Mouse (Mus musculus) layer of hippocampus, adult 18-20 months (tissue): ENCODE results near the gene Gdf5. TPM values are rescaled to one million over a fixed set of nuclear protein-coding genes. Genes with fewer than 3 reads are reported as not detected.
A peak's percentile ranks its signal among the peaks of the same experiment; 100 is the strongest.

Source experiments
- DNase-seq, 2 experiments: peaks; one replicate each; pipeline ENCODE4 v3.0.0; 2022; ENCODE audit warnings: low spot score in 2 of 2
- long read RNA-seq: library from polyadenylated mRNA; stranded (forward); transcript quantifications from one replicate; pipeline ENCODE4 v2.0.0, GENCODE M21; 2021
- total RNA-seq, 2 experiments: library from RNA; stranded (reverse); gene quantifications; 2 replicates each; pipeline ENCODE4 v1.2.3; 2021

The Gdf5 gene
- under 1 TPM; 0.12 to 0.13 TPM for total RNA-seq
- long read RNA-seq, result 0 reads

- no peak for DNase-seq
These were observed at the start of gene Gdf5 for GRCm38 (mm10) chr2:155945124-155945523. Gene Gdf5, minus strand, starts transcription at chr2:155945367.

- DNase-seq, result peak in 1 of 2 experiments; percentile 65
These were observed 46.7 kb upstream of the Gdf5 start for GRCm38 (mm10) chr2:155991863-155992321.

GRCm38 (mm10) chr2:155991151-155991550 is 46.0 kb upstream of the Gdf5 start:
- no peak for DNase-seq

- DNase-seq, result peak in 1 of 2 experiments; percentile 43
These were observed 43.9 kb upstream of the Gdf5 start for GRCm38 (mm10) chr2:155989085-155989484.

- no peak for DNase-seq
These were observed 42.0 kb upstream of the Gdf5 start for GRCm38 (mm10) chr2:155987131-155987530.

- no peak for DNase-seq
These were observed 40.6 kb upstream of the Gdf5 start for GRCm38 (mm10) chr2:155985776-155986175.

GRCm38 (mm10) chr2:155979328-155979991 is 34.3 kb upstream of the Gdf5 start:
- DNase-seq, result no peak

GRCm38 (mm10) chr2:155974087-155974731 is 29.0 kb upstream of the Gdf5 start:
- DNase-seq, result peak in 1 of 2 experiments; percentile 56

GRCm38 (mm10) chr2:155973348-155973747 is 28.2 kb upstream of the Gdf5 start:
- DNase-seq, result no peak

- DNase-seq, result peak in 1 of 2 experiments; percentile 76
These were observed 17.8 kb upstream of the Gdf5 start for GRCm38 (mm10) chr2:155962991-155963390.

- no peak for DNase-seq
These were observed 16.7 kb upstream of the Gdf5 start for GRCm38 (mm10) chr2:155961862-155962261.

GRCm38 (mm10) chr2:155959981-155960380 is 14.8 kb upstream of the Gdf5 start:
- DNase-seq, result no peak

- DNase-seq, result peak; percentile 84 to 92
These were observed 11.2 kb upstream of the Gdf5 start, which contains the start of gene Cep250 for GRCm38 (mm10) chr2:155956134-155957059. Gene Cep250, plus strand, starts transcription at chr2:155956458.

GRCm38 (mm10) chr2:155952006-155952405 is 6.8 kb upstream of the Gdf5 start:
- DNase-seq, result peak in 1 of 2 experiments; percentile 84

GRCm38 (mm10) chr2:155949362-155949761 is 4.2 kb upstream of the Gdf5 start:
- no peak for DNase-seq

GRCm38 (mm10) chr2:155947390-155948002 is 2.3 kb upstream of the Gdf5 start:
- DNase-seq, result no peak

- DNase-seq, result no peak
These were observed 1.3 kb upstream of the Gdf5 start for GRCm38 (mm10) chr2:155946499-155946898.

- peak in 1 of 2 experiments; percentile 57 for DNase-seq
These were observed 902 bp upstream of the Gdf5 start for GRCm38 (mm10) chr2:155946069-155946468.

- no peak for DNase-seq
These were observed 413 bp upstream of the Gdf5 start for GRCm38 (mm10) chr2:155945580-155945979.

- no peak for DNase-seq
These were observed 482 bp downstream of the Gdf5 start for GRCm38 (mm10) chr2:155944685-155945084.

GRCm38 (mm10) chr2:155943463-155943862 is 1.7 kb downstream of the Gdf5 start:
- no peak for DNase-seq
